Mouse (Mus musculus): ENCODE measurements around the gene Cpne4.

DNA sequence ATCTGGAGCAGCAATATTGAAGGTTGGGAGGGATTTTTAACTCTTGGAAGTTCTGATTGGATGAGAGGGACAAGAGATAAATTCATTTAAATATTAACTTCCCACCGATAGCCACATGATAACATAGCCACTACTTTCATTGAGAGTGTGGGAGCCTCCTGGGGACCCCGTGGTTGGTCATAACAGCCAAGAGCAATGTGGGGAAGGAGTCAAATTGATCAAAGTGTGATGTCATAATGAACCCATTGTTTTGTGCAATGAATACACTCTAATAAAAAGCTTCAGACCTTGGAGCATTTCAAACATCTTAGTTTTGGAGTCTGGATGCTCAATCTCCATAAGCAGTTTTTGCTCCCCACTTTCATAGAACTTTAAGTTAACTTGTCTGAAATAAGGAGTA lies at the start of gene Cpne4:
- TF ChIP-seq GATA1 (IDR thresholded peaks at IDR 0.05; ENCODE audit: low read length) = no peak
- no peak for TF ChIP-seq TAL1 (IDR thresholded peaks at IDR 0.05; ENCODE audit: low read length)
